Mouse (Mus musculus): ENCODE results near the gene Uhrf1bp1l. TPM values are rescaled to one million over a fixed set of nuclear protein-coding genes. Genes with fewer than 3 reads are reported as not detected.
A peak's percentile ranks its signal among the peaks of the same experiment; 100 is the strongest.

Gene Uhrf1bp1l
- polyA plus RNA-seq, 1 experiment, result 25.9 TPM

GRCm38 (mm10) chr10:89771894-89772293, 27.1 kb downstream of the Uhrf1bp1l start:
- no peak for DNase-seq
- H3K27me3 ChIP-seq (replicated peaks; ENCODE audit: control insufficient read depth, insufficient read depth, low read length), result no peaks in the 10 kb centered on the region
- peaks cover 13% of the 10 kb centered on the region for H3K4me1 ChIP-seq (ENCODE audit: control insufficient read depth, insufficient read depth, low read length)
- H3K36me3 ChIP-seq (ENCODE audit: control insufficient read depth, insufficient read depth, low read length), result no peaks in the 10 kb centered on the region; the same call in 1 of the 2 replicates
- WGBS, result 44% methylated on average over 2 of the region's 2 CpGs
- H3K4me3 ChIP-seq (ENCODE audit: insufficient read depth, low read depth, low read length), result no peak overlapping the region
- no peak overlapping the region for H3K27ac ChIP-seq (ENCODE audit: insufficient read depth, low read depth, low read length)
- TF ChIP-seq POLR2A (IDR thresholded peaks at IDR 0.05; ENCODE audit: low read depth, low read length) (no peak), CTCF (conservative IDR thresholded peaks at IDR 0.05; ENCODE audit: insufficient read depth, insufficient read length, low read depth, low read length) (no peak)

- H3K4me1 ChIP-seq (ENCODE audit: control insufficient read depth, insufficient read depth, low read length), result no peaks in the 10 kb centered on the region
- no peak overlapping the region for H3K4me3 ChIP-seq (ENCODE audit: insufficient read depth, low read depth, low read length)
- 93% methylated on average over 6 of the region's 6 CpGs for WGBS
Measured at GRCm38 (mm10) chr10:89776029-89776428, 31.2 kb downstream of the Uhrf1bp1l start.

GRCm38 (mm10) chr10:89791870-89792269, 47.1 kb downstream of the Uhrf1bp1l start:
- no peak overlapping the region for H3K27ac ChIP-seq (ENCODE audit: insufficient read depth, low read depth, low read length)
- 92% methylated on average over 4 of the region's 4 CpGs for WGBS

More at GRCm38 (mm10) chr10:89776029-89776428, 31.2 kb downstream of the Uhrf1bp1l start:
- DNase-seq, result no peak
- H3K36me3 ChIP-seq (ENCODE audit: control insufficient read depth, insufficient read depth, low read length), result no peaks in the 10 kb centered on the region; the same call in 1 of the 2 replicates
- H3K27ac ChIP-seq (ENCODE audit: insufficient read depth, low read depth, low read length), result no peak overlapping the region
- H3K27me3 ChIP-seq (replicated peaks; ENCODE audit: control insufficient read depth, insufficient read depth, low read length), result no peaks in the 10 kb centered on the region
- TF ChIP-seq POLR2A (IDR thresholded peaks at IDR 0.05; ENCODE audit: low read depth, low read length), result no peak
- no peak for TF ChIP-seq CTCF (conservative IDR thresholded peaks at IDR 0.05; ENCODE audit: insufficient read depth, insufficient read length, low read depth, low read length)

GRCm38 (mm10) chr10:89794121-89794520, 49.3 kb downstream of the Uhrf1bp1l start:
- Histone ChIP-seq H3K4me1 (ENCODE audit: control insufficient read depth, insufficient read depth, low read length) (no peaks in the 10 kb centered on the region), H3K36me3 (ENCODE audit: control insufficient read depth, insufficient read depth, low read length) (peaks cover 2% of the 10 kb centered on the region; the same call in 1 of the 2 replicates), H3K27ac (ENCODE audit: insufficient read depth, low read depth, low read length) (no peak overlapping the region), H3K4me3 (ENCODE audit: insufficient read depth, low read depth, low read length) (no peak overlapping the region), H3K27me3 (replicated peaks; ENCODE audit: control insufficient read depth, insufficient read depth, low read length) (no peaks in the 10 kb centered on the region)
- no peak for TF ChIP-seq CTCF (conservative IDR thresholded peaks at IDR 0.05; ENCODE audit: insufficient read depth, insufficient read length, low read depth, low read length)
- no peak for TF ChIP-seq POLR2A (IDR thresholded peaks at IDR 0.05; ENCODE audit: low read depth, low read length)
- no peak for DNase-seq
- 76% methylated on average over 6 of the region's 6 CpGs for WGBS

More at GRCm38 (mm10) chr10:89791870-89792269, 47.1 kb downstream of the Uhrf1bp1l start:
- Histone ChIP-seq H3K4me1 (ENCODE audit: control insufficient read depth, insufficient read depth, low read length) (no peaks in the 10 kb centered on the region), H3K27me3 (replicated peaks; ENCODE audit: control insufficient read depth, insufficient read depth, low read length) (no peaks in the 10 kb centered on the region), H3K4me3 (ENCODE audit: insufficient read depth, low read depth, low read length) (no peak overlapping the region), H3K36me3 (ENCODE audit: control insufficient read depth, insufficient read depth, low read length) (peaks cover 2% of the 10 kb centered on the region; the same call in 1 of the 2 replicates)
- no peak for DNase-seq
- TF ChIP-seq POLR2A (IDR thresholded peaks at IDR 0.05; ENCODE audit: low read depth, low read length) (no peak), CTCF (conservative IDR thresholded peaks at IDR 0.05; ENCODE audit: insufficient read depth, insufficient read length, low read depth, low read length) (no peak)

GRCm38 (mm10) chr10:89819146-89819545, 74.4 kb downstream of the Uhrf1bp1l start:
- H3K4me1 ChIP-seq (ENCODE audit: control insufficient read depth, insufficient read depth, low read length), result peaks cover 2% of the 10 kb centered on the region; the same call in 1 of the 2 replicates
- peaks cover 1% of the 10 kb centered on the region; the same call in 1 of the 2 replicates for H3K36me3 ChIP-seq (ENCODE audit: control insufficient read depth, insufficient read depth, low read length)
- no peak overlapping the region for H3K27ac ChIP-seq (ENCODE audit: insufficient read depth, low read depth, low read length)
- H3K4me3 ChIP-seq (ENCODE audit: insufficient read depth, low read depth, low read length), result no peak overlapping the region
- no peak for DNase-seq
- TF ChIP-seq POLR2A (IDR thresholded peaks at IDR 0.05; ENCODE audit: low read depth, low read length) (no peak), CTCF (conservative IDR thresholded peaks at IDR 0.05; ENCODE audit: insufficient read depth, insufficient read length, low read depth, low read length) (no peak)
- H3K27me3 ChIP-seq (replicated peaks; ENCODE audit: control insufficient read depth, insufficient read depth, low read length), result no peaks in the 10 kb centered on the region
- 74% methylated on average over 4 of the region's 4 CpGs for WGBS

- Histone ChIP-seq H3K27me3 (replicated peaks; ENCODE audit: control insufficient read depth, insufficient read depth, low read length) (no peaks in the 10 kb centered on the region), H3K27ac (ENCODE audit: insufficient read depth, low read depth, low read length) (no peak overlapping the region), H3K4me3 (ENCODE audit: insufficient read depth, low read depth, low read length) (no peak overlapping the region), H3K36me3 (ENCODE audit: control insufficient read depth, insufficient read depth, low read length) (no peaks in the 10 kb centered on the region), H3K4me1 (ENCODE audit: control insufficient read depth, insufficient read depth, low read length) (peaks cover 3% of the 10 kb centered on the region; the same call in 1 of the 2 replicates)
- TF ChIP-seq POLR2A (IDR thresholded peaks at IDR 0.05; ENCODE audit: low read depth, low read length) (no peak), CTCF (conservative IDR thresholded peaks at IDR 0.05; ENCODE audit: insufficient read depth, insufficient read length, low read depth, low read length) (peak; percentile 58)
- 23% methylated on average over 2 of the region's 2 CpGs for WGBS
- DNase-seq, result peak; percentile 80
Measured at GRCm38 (mm10) chr10:89823906-89824305, 79.1 kb downstream of the Uhrf1bp1l start.

- no peak for DNase-seq
- WGBS, result 62% methylated on average over 3 of the region's 3 CpGs
- no peak for TF ChIP-seq POLR2A (IDR thresholded peaks at IDR 0.05; ENCODE audit: low read depth, low read length)
- TF ChIP-seq CTCF (conservative IDR thresholded peaks at IDR 0.05; ENCODE audit: insufficient read depth, insufficient read length, low read depth, low read length), result no peak
- Histone ChIP-seq H3K4me3 (ENCODE audit: insufficient read depth, low read depth, low read length) (no peak overlapping the region), H3K4me1 (ENCODE audit: control insufficient read depth, insufficient read depth, low read length) (peaks cover 3% of the 10 kb centered on the region; the same call in 1 of the 2 replicates), H3K36me3 (ENCODE audit: control insufficient read depth, insufficient read depth, low read length) (no peaks in the 10 kb centered on the region), H3K27me3 (replicated peaks; ENCODE audit: control insufficient read depth, insufficient read depth, low read length) (no peaks in the 10 kb centered on the region), H3K27ac (ENCODE audit: insufficient read depth, low read depth, low read length) (no peak overlapping the region)
Measured at GRCm38 (mm10) chr10:89826896-89827295, 82.1 kb downstream of the Uhrf1bp1l start.

Data from kidney, adult 2 months (tissue).